Mouse (Mus musculus) gastrocnemius, postnatal 36 days (tissue): ENCODE measurements around the gene Syt5. TPM values are rescaled to one million over a fixed set of nuclear protein-coding genes. Genes with fewer than 3 reads are reported as not detected.

Source experiments
- DNase-seq, 2 experiments: peaks; one replicate each; pipeline ENCODE4 v3.0.0; 2022
- intact Hi-C: fragments of 180-260 bp; cut with DNase I; formaldehyde crosslinking; loops from one replicate; pipeline ENCODE4 v1.15.1; 2025
- total RNA-seq, 2 experiments: library from RNA; stranded (reverse); gene quantifications; 2 replicates each; pipeline ENCODE4 v1.2.3; 2021

Gene Syt5
- total RNA-seq, 2 experiments from 2014 or later, result not detected

- no peak for DNase-seq
- intact Hi-C loops, result no loop called here
Measured at GRCm38 (mm10) chr7:4523205-4524130, 23.9 kb downstream of the Syt5 start.

DNA sequence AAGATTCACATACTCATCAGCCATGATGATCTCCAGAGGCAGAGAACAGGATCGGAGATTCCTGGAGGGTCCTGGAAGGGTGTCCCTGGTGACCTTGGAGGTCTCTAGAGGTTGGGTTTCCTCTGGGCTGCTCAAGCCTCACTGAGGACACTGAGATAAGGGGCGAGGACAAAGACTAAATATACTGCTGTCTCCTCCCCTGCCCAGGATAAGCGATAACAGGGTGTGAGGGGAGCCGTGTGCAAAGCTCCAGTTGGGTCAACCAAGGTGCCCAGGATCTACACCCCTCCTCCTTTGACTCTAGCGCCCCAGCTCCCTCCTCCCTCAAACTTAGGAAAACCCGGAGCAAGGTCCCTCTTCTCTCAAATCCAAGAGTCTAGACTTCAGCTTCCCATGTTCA lies 25.0 kb downstream of the Syt5 start:
- intact Hi-C loops, result no loop called here
- no peak for DNase-seq

DNA sequence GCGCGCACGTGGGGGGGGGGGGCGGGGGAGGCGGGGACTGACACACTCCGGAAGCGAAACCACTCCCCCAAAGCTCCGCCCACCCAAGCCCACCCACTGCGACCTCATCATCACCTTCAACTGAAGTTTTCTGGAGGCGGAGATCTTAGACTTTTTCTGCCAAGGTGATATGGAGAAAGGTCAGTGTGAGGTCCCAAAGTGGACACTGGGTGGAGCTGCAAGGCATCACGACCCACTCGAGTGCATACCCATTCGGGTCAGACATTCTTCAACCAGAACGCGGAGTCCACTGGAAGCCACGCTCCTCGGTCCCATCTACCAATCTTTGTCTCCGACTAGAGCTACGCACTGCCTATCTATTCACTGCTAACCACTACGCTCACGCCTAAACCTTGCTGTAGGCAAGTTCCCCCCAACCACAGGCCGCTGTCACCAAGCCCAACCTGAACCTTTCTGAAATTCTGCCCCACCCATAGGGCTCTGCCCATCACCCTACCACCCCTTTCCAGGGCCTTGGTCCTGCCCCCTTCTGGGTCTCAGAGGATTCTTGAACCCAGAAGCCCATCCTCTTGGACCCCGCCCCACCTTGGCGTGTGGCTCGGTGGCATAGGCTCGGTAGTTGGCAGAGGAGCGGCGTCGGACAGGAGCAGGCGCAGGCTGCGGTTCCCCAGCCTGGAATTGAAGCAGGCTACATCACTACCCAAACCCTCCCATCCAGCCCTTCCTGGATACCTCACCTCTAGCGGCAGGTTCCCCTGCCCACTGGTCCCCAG lies 25.9 kb downstream of the Syt5 start:
- no peak for DNase-seq
- intact Hi-C loops, result no loop called here

GRCm38 (mm10) chr7:4518487-4518886 lies 28.9 kb downstream of the Syt5 start:
- no peak for DNase-seq

DNA sequence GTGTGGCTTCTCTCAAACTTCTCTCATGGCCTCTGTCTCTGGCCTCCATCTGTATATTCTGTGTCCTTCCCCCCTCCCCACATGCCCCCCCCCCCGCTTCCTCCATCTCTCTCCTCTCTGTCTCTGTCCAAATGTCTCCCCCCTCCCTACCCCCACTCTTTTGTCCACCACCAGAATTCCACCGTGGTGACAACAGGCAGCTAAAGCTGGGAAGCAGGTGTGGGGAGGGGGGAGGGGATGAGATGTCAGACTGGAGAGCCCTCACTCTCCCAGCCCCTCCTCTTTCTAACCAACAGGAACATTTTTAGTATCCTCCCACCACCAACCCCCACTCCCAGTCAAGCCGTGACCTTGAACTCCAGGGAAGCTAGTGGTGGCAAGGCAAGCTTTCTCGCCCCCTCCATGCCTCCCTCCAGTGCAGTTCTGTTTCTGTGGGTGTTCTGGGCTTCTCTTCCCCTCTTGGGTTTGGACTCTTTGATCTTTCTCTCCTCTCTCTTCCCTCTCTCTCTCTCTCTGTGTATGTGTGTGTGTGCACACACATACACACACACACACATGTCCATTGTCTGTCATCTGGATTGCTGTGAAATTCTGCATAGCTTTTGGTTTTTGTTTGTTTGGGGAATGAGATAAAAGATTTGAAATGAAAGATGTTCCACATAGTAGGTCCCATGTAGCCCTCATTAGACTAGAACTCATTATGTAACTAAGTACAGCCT lies 30.9 kb downstream of the Syt5 start, which contains the start of gene Tnnt1:
Tnnt1 (minus strand) TSS at position 51 of the 719 bp plus-strand sequence.
- intact Hi-C loops, result no loop called here
- DNase-seq, result no peak

More at GRCm38 (mm10) chr7:4518487-4518886, 28.9 kb downstream of the Syt5 start:
- intact Hi-C loops, result no loop called here

DNA sequence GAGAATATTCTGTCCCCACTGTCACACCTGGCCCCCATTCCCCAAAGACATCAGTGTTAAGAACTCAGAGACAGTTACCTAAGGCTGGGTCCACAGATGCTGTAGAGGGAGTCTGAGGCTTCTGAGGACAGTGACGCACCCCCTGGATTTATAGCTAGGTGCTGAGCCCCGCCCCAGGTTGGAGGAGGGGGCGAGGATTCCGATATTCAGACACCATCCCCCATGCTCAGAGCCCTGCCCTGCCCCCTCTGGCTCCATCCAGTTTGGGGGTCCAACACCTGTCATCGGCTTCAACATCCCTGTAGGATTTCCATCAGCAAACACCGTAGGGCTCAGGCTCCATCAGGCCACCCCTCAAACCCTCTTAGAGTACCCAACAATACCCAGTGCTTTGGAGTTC lies 31.5 kb downstream of the Syt5 start:
- DNase-seq, result no peak
- intact Hi-C loops, result no loop called here

GRCm38 (mm10) chr7:4513829-4514712 lies 33.3 kb downstream of the Syt5 start:
- intact Hi-C loops, result no loop called here
- no peak for DNase-seq

DNA sequence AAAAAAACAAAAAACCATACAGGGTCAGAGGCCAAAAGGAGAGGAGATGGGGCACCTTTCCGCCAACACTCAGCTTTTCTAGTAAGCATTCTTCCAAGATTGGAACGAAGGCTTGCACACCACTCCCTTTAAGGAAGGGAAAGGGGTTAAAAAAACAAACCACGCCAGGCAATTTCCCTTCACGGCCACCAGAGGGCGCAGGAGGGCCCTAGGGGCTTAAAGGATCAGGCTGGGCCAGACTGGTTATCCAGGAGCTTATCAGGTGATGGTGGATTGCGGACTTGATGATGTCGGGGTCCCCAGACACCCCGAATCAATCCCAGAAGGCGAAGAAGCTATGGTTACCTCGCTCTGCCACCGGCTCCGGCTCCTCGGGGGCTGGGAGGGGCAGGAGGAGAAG lies 34.1 kb downstream of the Syt5 start:
- no peak for DNase-seq
- intact Hi-C loops, result no loop called here

DNA sequence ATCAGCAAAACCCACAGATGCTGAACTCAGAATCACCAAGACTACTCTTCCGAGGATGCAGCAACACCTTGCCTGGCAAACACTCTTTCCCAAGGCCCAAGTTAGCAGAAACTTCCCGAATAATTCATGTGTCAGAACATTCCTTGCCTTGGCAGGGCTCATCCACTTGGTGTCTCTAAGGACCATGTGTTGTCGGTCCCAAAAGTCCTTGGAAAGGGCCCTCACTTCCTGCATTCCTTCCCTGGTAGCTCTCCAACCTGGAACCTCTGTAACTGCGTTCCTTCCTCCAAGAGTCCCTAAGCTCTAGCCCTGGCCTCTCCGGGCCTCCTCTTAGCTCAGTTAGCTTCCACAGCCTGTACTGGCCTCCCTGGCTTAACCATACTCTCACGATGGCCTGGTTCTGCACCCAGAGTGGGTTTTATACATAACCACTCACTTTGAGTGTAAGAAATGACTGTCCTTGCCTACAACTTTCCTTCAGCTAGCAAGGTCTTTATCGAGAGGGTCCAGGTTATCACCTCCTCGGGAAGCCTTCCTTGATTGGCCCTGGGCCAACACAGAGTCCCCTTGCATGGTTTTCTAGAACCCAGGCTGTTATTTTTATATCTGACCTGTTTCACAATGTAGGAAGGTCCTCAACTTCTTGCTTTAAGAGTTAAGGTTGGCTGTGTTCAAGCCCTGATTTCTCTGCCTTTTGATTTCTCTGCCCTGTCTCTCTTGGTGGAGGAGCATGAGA lies 35.7 kb downstream of the Syt5 start:
- DNase-seq, result no peak
- intact Hi-C loops, result no loop called here

DNA sequence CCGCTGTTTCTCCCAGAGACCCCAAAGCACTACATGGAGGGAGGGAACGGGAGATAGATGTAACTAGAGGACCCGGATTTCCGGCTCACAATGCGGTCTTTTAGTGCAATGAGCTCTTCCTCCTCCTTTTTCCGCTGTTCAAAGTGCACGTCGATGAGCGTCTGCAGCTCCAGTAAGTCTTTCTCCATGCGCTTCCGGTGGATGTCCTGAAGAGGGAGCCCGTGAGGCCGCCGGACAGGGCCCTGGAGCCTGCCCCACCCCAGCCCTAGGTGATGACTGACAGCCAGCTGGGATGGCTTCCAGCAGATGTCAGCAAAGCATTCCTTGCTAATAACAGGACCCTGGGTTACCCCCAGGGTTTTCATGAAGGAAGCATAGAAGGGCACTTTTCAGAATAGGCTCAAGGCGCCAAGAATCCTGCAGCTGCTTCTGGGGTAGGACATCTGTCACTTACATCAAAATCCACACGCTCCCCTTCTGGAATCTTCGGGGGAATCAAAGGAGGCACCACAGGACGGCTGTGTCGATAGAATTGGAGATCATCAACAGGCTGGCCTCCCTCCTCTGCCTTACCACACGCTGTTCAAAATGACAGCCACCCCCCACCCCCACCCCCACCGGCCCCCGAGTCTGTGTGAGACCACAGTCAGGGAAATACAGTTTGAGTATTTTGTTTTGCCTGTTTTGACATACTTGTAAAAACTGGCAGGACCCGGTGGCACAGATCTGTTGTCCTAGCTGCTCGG lies 37.3 kb downstream of the Syt5 start:
- intact Hi-C loops, result loop anchor here (10.0 kb wide), 1 partner anchor 365 kb away; no protein-coding TSS in a partner anchor
- DNase-seq, result peak in 1 of 2 experiments; percentile 57

GRCm38 (mm10) chr7:4508739-4509116 lies 38.6 kb downstream of the Syt5 start:
- DNase-seq, result no peak
- intact Hi-C loops, result loop anchor here (10.0 kb wide), 1 partner anchor 364 kb away; no protein-coding TSS in a partner anchor

DNA sequence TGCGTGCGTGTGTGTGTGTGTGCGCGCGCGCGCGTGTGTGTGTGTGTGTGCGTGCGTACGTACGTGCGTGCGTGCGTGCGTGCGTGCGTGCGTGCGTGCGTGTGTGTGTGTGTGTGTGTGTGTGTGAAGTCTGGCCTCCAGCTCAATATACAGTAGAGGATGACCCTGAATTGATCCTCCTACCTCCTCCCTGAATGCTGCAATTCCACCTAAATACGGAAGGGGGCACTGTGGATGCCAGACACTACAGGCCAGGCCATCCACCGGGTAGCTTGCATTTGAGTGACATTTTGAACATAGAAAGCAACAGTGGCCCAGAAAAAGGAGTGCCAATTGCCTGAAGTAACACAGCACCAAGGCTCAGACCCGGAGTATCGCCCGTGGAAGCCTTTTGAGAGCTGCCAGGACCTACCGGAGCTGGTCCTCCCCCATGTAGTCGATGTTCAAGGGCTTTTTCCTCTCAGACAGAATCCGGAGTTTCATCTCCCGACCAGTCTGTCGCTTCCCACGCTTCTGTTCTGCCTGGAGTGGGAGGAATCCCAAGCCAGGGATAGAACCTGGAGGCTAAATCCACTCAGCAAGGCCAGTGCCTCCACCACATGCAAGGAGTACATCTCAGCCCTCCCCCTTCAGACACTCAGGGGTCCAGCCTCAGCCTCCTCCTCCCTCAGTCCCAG lies 39.1 kb downstream of the Syt5 start:
- intact Hi-C loops, result loop anchor here (10.0 kb wide), 1 partner anchor 363 kb away; no protein-coding TSS in a partner anchor
- no peak for DNase-seq

DNA sequence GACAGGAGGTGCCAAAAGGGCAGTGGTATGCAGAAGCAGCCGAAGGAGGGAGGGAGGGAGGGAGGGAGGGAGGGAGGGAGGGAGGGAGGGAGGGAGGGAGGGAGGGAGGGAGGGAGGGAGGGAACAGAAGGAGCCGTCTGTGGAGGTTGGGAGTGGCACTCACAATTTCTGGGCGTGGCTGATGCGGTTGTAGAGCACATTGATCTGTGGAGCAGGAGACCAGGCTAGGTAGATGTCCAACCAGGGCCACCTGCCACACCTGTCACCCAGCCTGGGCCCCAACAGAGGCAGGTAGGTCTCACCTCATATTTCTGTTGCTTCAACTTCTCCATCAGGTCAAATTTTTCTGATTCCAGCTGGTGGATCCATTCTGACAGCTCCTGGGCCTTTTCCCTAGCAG lies 40.1 kb downstream of the Syt5 start:
- DNase-seq, result no peak
- intact Hi-C loops, result loop anchor here (10.0 kb wide), 1 partner anchor 362 kb away; no protein-coding TSS in a partner anchor

DNA sequence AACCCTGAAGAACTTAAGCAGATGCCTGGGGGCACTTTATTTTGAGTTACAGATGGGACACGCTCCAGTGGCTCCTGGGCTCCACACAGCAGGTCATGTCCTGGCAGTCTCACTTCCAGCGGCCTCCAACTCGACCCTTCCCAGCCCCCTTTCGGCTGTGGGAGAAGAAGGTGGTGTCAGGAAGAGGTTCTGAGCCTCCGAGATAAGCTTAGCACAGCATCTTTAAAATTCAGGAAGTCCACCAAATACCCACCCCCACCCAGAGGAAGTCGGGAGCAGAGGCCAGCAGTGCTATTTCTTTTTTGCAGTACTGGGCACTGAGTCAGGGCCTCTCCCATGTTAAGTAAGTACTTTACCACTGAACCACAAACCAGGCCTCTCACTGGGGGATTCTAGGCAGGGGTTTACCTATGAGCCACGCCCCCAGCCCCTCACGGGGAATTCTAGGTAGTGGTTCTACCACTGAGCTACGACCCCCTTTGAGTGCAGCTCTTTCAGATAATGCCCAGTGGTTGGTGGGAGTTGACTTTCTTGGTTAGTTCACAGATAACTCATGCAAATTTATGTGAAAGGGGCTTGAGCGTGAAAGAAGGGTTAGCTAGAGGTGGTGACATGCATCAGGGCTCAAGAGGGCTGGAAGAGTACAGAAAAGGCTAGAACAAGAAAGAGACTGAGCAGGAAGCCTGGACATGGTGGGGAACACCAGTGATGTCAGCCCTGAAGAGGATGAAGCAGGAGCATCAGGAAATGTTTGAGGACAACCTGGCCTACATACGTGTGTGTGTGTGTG lies 42.5 kb downstream of the Syt5 start:
- no peak for DNase-seq
- intact Hi-C loops, result loop anchor here (10.0 kb wide), 1 partner anchor 360 kb away; no protein-coding TSS in a partner anchor

GRCm38 (mm10) chr7:4503858-4504257 lies 43.5 kb downstream of the Syt5 start:
- DNase-seq, result no peak
- intact Hi-C loops, result loop anchor here (10.0 kb wide), 1 partner anchor 359 kb away; no protein-coding TSS in a partner anchor

GRCm38 (mm10) chr7:4503100-4503499 lies 44.2 kb downstream of the Syt5 start:
- intact Hi-C loops, result loop anchor here (10.0 kb wide), 1 partner anchor 358 kb away; no protein-coding TSS in a partner anchor
- DNase-seq, result no peak
